Mouse (Mus musculus) E14TG2a.4 (cell line): ENCODE measurements at regions not wholly inside any gene's neighbourhood (a gene's known extent, or its start where the extent isn't known, plus 50 kb on each side); places are given as distances from the start of the nearest gene placed in this dataset.

Source experiments
- CTCF ChIP-seq: conservative IDR thresholded peaks from 2 replicates; pipeline ENCODE4 v1.5.1; 2014; ENCODE audit warnings: low read length
- NANOG ChIP-seq: IDR thresholded peaks from 2 replicates; pipeline ENCODE4 v1.6.1; 2014; ENCODE audit warnings: borderline replicate concordance, low read length, mixed read lengths
- POU5F1 ChIP-seq: IDR thresholded peaks from 2 replicates; pipeline ENCODE4 v1.6.1; 2014; ENCODE audit warnings: low read length, borderline replicate concordance

DNA sequence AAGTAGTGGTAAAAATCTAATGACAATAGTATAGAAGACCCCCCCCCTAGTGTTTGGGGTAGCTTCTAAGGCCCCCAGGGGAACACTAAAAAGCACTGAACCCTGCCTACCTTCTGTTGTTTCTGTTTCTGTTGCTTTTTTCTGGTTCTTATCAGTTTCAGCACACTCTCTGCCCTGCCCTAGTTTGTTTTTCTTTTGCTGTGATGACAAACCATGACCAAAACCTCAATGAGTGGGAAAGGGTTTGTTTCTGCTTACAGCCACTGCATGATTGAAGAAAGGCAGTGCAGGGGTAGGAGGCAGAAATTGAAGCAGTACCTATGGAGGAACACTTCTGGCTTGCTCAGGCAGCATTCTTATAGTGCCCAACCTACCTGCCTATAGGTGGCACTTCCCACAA lies 181.1 kb upstream of the P2ry1 start:
- TF ChIP-seq CTCF, result no peak
- no peak for TF ChIP-seq POU5F1
- no peak for TF ChIP-seq NANOG
